Mouse (Mus musculus): ENCODE measurements around the gene Dusp14.

DNA sequence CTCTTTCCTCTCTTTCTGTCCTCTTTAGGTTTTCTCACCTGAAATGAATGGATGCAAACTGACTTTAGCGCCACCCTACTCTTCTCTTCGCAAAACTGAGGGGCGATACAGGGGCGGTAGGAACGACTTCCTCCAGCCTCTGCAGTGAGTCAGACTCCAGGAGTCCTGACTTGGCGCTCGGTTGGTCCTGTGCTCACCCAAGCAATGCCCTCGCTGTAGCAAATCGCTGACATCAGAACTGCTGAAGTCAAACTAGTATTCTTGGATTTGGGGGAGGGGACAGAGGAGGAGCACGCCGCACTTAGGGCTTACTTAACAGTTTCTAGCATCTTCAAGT lies at the start of gene Dusp14:
- TF ChIP-seq GATA1 (IDR thresholded peaks at IDR 0.05; ENCODE audit: borderline replicate concordance, low read length) = no peak
- no peak for TF ChIP-seq FLI1 (IDR thresholded peaks at IDR 0.05; ENCODE audit: low read length)

Data from megakaryocyte, embryonic 14.5 days (primary cell).